Mouse (Mus musculus): Measurements from ENCODE around the gene Ttc39b. TPM values are rescaled to one million over a fixed set of nuclear protein-coding genes. Genes with fewer than 3 reads are reported as not detected.

Gene Ttc39b
- total and polyA plus RNA-seq, 3 experiments = 11.3 to 109 (median 21.1) TPM

GRCm38 (mm10) chr4:83312336-83312735 lies 11.7 kb downstream of the Ttc39b start:
- H3K79me2 ChIP-seq (ENCODE audit: control insufficient read depth, insufficient read depth, low read length, poor library complexity) = peaks cover 10% of the 10 kb centered on the region
- no peak for DNase-seq (ENCODE audit: low read depth, low spot score)
- no peak overlapping the region for H3K27ac ChIP-seq (ENCODE audit: control insufficient read depth, low read depth, low read length)
- H3K27me3 ChIP-seq (ENCODE audit: control insufficient read depth in 1 of 2, insufficient read depth in 2 of 2, low read length in 2 of 2) = no peaks in the 10 kb centered on the region
- H3K4me1 ChIP-seq (ENCODE audit: control insufficient read depth in 1 of 2, insufficient read depth in 2 of 2, low read length in 2 of 2) = peaks cover 9 to 16% of the 10 kb centered on the region in 2 experiments
- TF ChIP-seq POLR2A (IDR thresholded peaks at IDR 0.05; ENCODE audit: control insufficient read depth in 1 of 2, insufficient read depth in 1 of 2, low read depth in 1 of 2, low read length in 2 of 2, poor library complexity in 1 of 2) (no peak), POLR2AphosphoS2 (IDR thresholded peaks at IDR 0.05; ENCODE audit: low read length) (no peak), MYB (IDR thresholded peaks at IDR 0.05; ENCODE audit: low read depth, low read length) (no peak), SMC3 (IDR thresholded peaks at IDR 0.05; ENCODE audit: low read depth, low read length) (no peak), TBP (IDR thresholded peaks at IDR 0.05; ENCODE audit: low read depth, low read length) (no peak), ZC3H11A (IDR thresholded peaks at IDR 0.05; ENCODE audit: low read depth, low read length) (no peak), JUND (IDR thresholded peaks at IDR 0.05; ENCODE audit: low read depth, low read length) (no peak), EP300 (IDR thresholded peaks at IDR 0.05; ENCODE audit: low read depth in 1 of 2, low read length in 2 of 2) (no peak), NELFE (IDR thresholded peaks at IDR 0.05; ENCODE audit: low read depth, low read length) (no peak), BHLHE40 (IDR thresholded peaks at IDR 0.05; ENCODE audit: borderline replicate concordance, low read depth, low read length) (no peak), ZNF384 (IDR thresholded peaks at IDR 0.05; ENCODE audit: low read depth, low read length) (no peak), RCOR1 (IDR thresholded peaks at IDR 0.05; ENCODE audit: low read depth, low read length) (no peak), NRF1 (IDR thresholded peaks at IDR 0.05; ENCODE audit: insufficient read depth, low read depth, low read length, poor library complexity, severe bottlenecking) (no peak), MEF2A (IDR thresholded peaks at IDR 0.05; ENCODE audit: extremely low read depth, insufficient replicate concordance, low read depth, low read length, poor library complexity, severe bottlenecking) (no peak)
- H3K9ac ChIP-seq (ENCODE audit: control insufficient read depth, low read depth, low read length, poor library complexity, severe bottlenecking) = no peak overlapping the region
- H3K9me3 ChIP-seq (replicated peaks; ENCODE audit: insufficient read depth, low read length) = no peaks in the 10 kb centered on the region
- peaks cover 0 to 16% of the 10 kb centered on the region in 2 experiments; a peak in 2 of 4 replicates for H3K36me3 ChIP-seq (ENCODE audit: control insufficient read depth in 1 of 2, insufficient read depth in 2 of 2, low read length in 2 of 2)
- H3K4me3 ChIP-seq (ENCODE audit: control insufficient read depth in 1 of 2, insufficient read depth in 1 of 2, low read depth in 2 of 2, low read length in 2 of 2) = no peak overlapping the region

- TF ChIP-seq ETS1 (IDR thresholded peaks at IDR 0.05; ENCODE audit: low read depth, low read length) (no peak), SIN3A (IDR thresholded peaks at IDR 0.05; ENCODE audit: low read length) (no peak), NRF1 (IDR thresholded peaks at IDR 0.05; ENCODE audit: insufficient read depth, low read depth, low read length, poor library complexity, severe bottlenecking) (no peak), TCF12 (IDR thresholded peaks at IDR 0.05; ENCODE audit: low read depth, low read length) (no peak), SMC3 (IDR thresholded peaks at IDR 0.05; ENCODE audit: low read depth, low read length) (no peak), USF1 (IDR thresholded peaks at IDR 0.05; ENCODE audit: low read depth, low read length) (no peak), ZKSCAN1 (IDR thresholded peaks at IDR 0.05; ENCODE audit: low read depth, low read length) (no peak), ELF1 (IDR thresholded peaks at IDR 0.05; ENCODE audit: low read depth, low read length) (no peak), MYC (IDR thresholded peaks at IDR 0.05; ENCODE audit: low read depth, low read length) (no peak), MAZ (IDR thresholded peaks at IDR 0.05; ENCODE audit: low read depth, low read length) (no peak), TBP (IDR thresholded peaks at IDR 0.05; ENCODE audit: low read depth, low read length) (no peak), ZMIZ1 (IDR thresholded peaks at IDR 0.05; ENCODE audit: low read depth, low read length) (no peak), KAT2A (conservative IDR thresholded peaks at IDR 0.05; ENCODE audit: low read depth, low read length) (no peak), HCFC1 (IDR thresholded peaks at IDR 0.05; ENCODE audit: low read depth, low read length) (no peak), USF2 (IDR thresholded peaks at IDR 0.05; ENCODE audit: borderline replicate concordance in 1 of 2, insufficient read depth in 1 of 2, low read depth in 1 of 2, low read length in 2 of 2) (no peak), POLR2AphosphoS2 (IDR thresholded peaks at IDR 0.05; ENCODE audit: low read length) (no peak)
- Histone ChIP-seq H3K4me1 (ENCODE audit: control insufficient read depth in 1 of 2, insufficient read depth in 2 of 2, low read length in 2 of 2) (peaks cover 7 to 10% of the 10 kb centered on the region in 2 experiments), H3K27ac (ENCODE audit: control insufficient read depth, low read depth, low read length) (no peak overlapping the region), H3K79me2 (ENCODE audit: control insufficient read depth, insufficient read depth, low read length, poor library complexity) (peaks cover 10% of the 10 kb centered on the region), H3K9ac (ENCODE audit: control insufficient read depth, low read depth, low read length, poor library complexity, severe bottlenecking) (no peak overlapping the region), H3K27me3 (ENCODE audit: control insufficient read depth in 1 of 2, insufficient read depth in 2 of 2, low read length in 2 of 2) (no peaks in the 10 kb centered on the region), H3K4me3 (ENCODE audit: control insufficient read depth in 1 of 2, insufficient read depth in 1 of 2, low read depth in 2 of 2, low read length in 2 of 2) (no peak overlapping the region), H3K9me3 (replicated peaks; ENCODE audit: insufficient read depth, low read length) (no peaks in the 10 kb centered on the region), H3K36me3 (ENCODE audit: control insufficient read depth in 1 of 2, insufficient read depth in 2 of 2, low read length in 2 of 2) (peaks cover 0 to 14% of the 10 kb centered on the region in 2 experiments; a peak in 2 of 4 replicates)
- no peak for DNase-seq (ENCODE audit: low read depth, low spot score)
Measured at GRCm38 (mm10) chr4:83311481-83311880, 12.6 kb downstream of the Ttc39b start.
